Mouse (Mus musculus): ENCODE data around the gene Mdm4. TPM values are rescaled to one million over a fixed set of nuclear protein-coding genes. Genes with fewer than 3 reads are reported as not detected.
A peak's percentile ranks its signal among the peaks of the same experiment; 100 is the strongest.

The Mdm4 gene
- 10 to 100 TPM; 48.9 to 49.0 TPM for total RNA-seq (2021)

- DNase-seq, result no peak
- intact Hi-C loops (cut with DNase I), result loop anchor here (10.0 kb wide), 1 partner anchor 574 kb away; no protein-coding TSS in a partner anchor
Measured at GRCm38 (mm10) chr1:133030461-133030860, at the start of gene Mdm4. Mdm4 (minus strand) TSS chr1:133030561.

GRCm38 (mm10) chr1:133080079-133080561 is 49.8 kb upstream of the Mdm4 start:
- no peak for DNase-seq
- intact Hi-C loops (cut with DNase I), result no loop called here

- intact Hi-C loops (cut with DNase I), result no loop called here
Measured at GRCm38 (mm10) chr1:133079509-133079908, 49.1 kb upstream of the Mdm4 start.

GRCm38 (mm10) chr1:133078338-133078727 is 48.0 kb upstream of the Mdm4 start:
- intact Hi-C loops (cut with DNase I), result no loop called here
- DNase-seq, result peak in 1 of 2 experiments; percentile 60

More at GRCm38 (mm10) chr1:133079509-133079908, 49.1 kb upstream of the Mdm4 start:
- no peak for DNase-seq

DNA sequence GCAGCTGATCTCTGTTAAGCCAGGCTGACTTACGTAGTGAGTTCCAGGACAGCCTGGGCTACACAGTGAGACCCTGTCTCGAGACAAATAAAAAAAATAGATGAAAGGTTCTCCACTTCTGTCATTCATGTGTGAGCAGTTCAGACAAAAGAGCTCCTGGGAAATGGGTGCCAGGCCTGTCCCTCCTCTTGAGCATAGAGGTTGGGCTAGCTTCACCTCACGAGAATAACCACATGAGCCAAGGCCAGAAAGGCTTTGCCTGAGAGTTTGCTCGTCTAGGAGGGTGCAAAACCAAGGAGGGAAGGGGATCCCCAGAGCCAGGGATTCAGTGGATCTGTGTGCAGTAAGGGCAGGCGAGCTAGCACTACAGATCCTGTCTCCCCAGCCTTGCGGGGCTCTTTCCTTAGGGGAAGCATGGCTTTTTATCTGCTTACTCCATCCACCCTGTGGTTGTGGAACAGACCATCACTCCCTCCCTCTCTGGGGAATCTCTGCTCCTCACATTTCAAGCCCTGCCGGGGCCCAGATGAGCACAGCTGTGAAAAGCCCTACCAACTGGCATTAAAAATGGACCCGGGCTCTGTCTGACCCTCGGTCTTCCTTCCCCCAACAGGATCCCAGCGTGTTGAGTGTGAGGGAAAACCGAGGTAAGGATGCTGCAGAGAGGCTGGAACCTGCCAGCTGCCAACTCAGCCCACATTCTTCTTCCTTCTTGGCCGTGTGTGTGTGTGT is 47.4 kb upstream of the Mdm4 start:
- peak; percentile 62 to 63 for DNase-seq
- intact Hi-C loops (cut with DNase I), result no loop called here

- DNase-seq, result peak; percentile 73 to 78
- intact Hi-C loops (cut with DNase I), result no loop called here
Measured at GRCm38 (mm10) chr1:133076681-133077514, 46.5 kb upstream of the Mdm4 start.

DNA sequence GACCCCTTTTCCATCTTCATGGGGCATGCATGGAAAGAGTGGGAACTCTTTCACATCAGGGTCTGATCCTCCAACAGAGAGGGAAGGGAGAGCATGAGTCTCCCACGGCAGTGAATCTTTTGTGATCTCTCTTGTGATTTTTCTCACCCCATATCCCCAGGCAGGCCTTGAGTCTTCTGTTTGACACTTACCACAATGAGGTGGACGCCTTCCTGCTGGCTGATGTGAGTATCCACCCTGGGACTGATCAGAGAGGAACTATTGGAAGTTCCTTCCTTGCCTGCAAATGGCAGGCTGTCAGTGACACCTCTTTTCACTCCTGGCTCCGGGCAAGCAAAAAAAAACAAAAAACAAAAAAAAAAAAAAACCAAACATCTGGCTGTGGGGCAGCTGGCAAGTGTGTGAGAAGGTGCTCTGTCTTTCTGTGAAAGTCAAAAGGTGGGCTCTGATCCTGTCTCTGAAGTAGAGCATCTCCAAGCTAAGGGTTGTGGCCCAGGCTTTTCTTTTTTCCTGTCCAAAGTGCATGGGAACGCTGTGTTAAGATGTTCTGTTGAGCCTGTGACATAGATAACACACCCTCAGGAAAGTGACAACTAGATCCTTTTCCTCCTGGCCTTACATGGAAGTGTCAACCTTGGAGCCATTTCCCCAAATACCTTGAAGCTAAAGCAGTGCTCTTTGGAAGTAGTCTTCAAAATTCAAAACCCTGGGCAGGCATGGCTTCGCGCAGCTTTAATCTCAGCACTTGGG is 45.5 kb upstream of the Mdm4 start:
- intact Hi-C loops (cut with DNase I), result no loop called here
- no peak for DNase-seq

DNA sequence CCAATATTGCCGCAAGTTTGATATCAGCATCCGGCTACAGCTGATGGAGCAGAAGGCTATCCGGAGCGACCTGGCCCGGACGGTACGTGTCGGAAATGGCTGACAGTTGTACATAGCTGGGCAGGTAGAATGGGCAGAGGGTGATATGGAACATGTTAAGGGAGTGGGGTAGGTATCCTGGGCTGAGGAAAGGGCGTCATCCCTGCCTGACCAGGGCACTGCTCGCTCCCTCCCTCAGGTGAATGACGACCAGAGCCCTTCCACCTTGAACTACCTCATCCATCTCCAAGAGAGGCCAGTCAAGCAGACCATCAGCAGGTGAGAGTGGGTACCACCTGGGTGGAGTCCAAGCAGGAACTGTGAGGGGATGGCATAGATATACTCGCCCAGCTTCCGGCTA is 44.2 kb upstream of the Mdm4 start:
- no peak for DNase-seq
- intact Hi-C loops (cut with DNase I), result loop anchor here (5.0 kb wide), 1 partner anchor 2002 kb away; no protein-coding TSS in a partner anchor

- peak; percentile 61 to 65 for DNase-seq
- intact Hi-C loops (cut with DNase I), result loop anchor here (5.0 kb wide), 1 partner anchor 2001 kb away; no protein-coding TSS in a partner anchor
Measured at GRCm38 (mm10) chr1:133073327-133073856, 43.0 kb upstream of the Mdm4 start.

DNA sequence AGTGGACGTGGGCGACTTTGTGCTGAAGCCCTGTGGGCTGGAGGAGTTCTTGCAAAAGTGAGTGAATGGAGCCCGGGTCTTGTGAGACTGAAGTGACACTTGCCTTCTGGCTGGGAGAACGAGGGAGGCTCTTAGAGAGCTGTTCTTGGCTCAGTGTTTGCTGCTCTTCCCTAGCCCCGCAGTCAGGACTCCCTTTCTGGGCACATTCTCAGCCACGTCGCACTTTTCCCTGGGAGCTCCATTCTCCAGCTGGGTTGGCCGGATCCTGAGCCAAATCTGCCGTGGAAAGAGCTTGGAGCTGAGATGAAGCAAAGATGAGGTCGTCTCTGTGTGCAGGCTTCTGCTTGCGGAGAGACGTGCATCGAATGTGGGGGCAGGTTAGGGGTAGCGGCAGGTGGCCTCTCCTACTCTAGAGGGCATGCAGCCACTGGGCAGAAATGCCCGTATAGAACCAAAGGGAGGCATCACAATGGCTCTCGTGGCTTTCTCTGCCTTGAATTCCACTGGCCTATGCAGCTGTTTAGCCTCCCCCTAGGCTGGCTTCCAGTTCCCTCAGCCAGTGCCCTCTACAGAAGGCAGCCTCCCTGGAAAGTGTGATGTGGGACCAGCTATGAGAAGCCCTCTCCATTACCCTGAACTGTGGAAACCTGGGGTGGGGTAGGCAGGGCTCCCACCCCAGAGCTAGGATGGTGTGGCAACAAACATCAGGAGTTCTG is 41.5 kb upstream of the Mdm4 start:
- peak; percentile 74 to 76 for DNase-seq
- intact Hi-C loops (cut with DNase I), result loop anchor here (5.0 kb wide), 1 partner anchor 2000 kb away; no protein-coding TSS in a partner anchor

DNA sequence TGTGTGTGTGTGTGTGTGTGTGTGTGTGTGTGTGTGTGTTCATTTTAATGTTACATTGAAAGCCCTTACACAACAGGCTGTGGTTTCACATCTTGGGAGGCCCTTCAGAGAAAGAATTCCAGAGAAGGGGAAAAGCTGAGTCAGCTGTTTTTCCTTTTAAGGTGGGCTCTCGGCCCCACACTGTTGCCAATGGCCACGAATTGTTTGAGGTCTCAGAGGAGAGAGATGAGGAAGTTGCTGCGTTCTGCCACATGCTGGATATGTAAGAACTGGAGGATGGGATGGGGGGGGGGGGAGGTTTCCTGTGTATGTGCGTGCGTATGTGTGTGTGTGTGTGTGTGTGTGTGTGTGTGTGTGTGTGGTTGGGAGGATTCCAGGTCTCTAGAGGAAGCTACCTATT is 39.8 kb upstream of the Mdm4 start:
- intact Hi-C loops (cut with DNase I), result loop anchor here (5.0 kb wide), 1 partner anchor 1998 kb away; no protein-coding TSS in a partner anchor
- peak; percentile 50 to 62 for DNase-seq

DNA sequence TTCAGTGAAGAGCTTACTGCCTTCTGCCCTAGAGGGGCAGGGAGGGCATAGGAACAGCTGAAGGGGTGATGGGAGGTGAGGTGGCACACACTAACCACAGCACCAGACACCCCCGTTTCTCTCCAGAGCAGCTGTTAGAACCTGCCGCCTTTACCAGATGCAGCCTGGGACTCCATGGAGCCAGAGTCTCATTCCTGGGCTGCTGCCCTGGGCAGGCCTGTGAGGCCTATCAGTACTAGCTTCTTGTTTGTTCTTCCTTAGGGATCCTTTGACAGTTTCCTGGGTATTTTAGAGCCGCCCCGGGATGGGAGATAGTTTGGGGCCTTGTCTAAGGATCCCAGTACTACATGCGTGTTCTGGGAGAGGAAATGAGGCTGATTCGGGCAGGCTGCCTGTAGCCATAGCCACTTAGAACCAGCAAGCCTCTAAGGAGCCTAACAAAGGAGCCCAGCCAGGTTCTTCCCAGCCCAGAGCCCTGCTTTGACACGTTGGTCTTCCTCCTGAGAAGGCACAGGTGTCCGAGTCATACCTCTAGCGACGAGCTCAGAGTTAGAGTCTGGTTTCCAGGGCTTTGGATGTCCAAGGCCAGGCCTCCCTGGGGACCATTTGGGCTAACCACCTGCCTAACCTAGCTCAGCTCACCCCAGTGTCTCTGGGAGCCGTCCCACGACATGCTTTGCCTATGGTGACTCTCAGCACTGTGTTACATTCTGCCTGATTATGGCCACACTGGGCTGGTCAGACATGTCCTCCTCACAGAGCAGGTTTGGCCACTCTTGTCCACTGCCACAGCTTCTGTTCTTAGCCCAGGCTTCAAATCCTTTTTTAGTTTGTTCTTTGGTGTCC is 39.1 kb upstream of the Mdm4 start:
- DNase-seq, result peak; percentile 60 to 67
- intact Hi-C loops (cut with DNase I), result loop anchor here (2.0 to 5.0 kb wide), 2 partner anchors 23 to 1997 kb away; no protein-coding TSS in a partner anchor

GRCm38 (mm10) chr1:133068669-133069274 is 38.4 kb upstream of the Mdm4 start:
- DNase-seq, result no peak
- intact Hi-C loops (cut with DNase I), result loop anchor here (2.0 kb wide), 1 partner anchor 22 kb away; no protein-coding TSS in a partner anchor

DNA sequence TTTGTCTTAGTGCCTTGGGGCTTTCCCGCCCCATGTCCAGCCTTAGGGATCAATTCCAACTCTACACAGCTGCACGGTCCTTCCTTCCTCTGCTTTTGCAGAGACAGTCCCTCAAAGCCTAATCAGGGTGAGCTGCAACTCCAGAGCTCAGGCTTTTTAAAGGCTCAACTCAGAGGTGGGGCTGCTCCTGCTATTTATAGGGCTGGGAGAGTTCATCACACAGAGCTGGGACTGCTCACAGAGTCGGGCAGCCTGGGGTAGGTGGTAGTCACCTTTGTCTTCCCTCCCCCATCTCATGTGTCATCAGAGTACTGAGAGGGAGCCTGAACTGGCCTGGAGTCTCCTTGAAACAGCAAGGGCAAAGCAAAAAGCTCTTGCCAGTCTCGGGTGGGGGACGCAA is 37.9 kb upstream of the Mdm4 start:
- intact Hi-C loops (cut with DNase I), result loop anchor here (2.0 kb wide), 1 partner anchor 21 kb away; no protein-coding TSS in a partner anchor
- DNase-seq, result peak; percentile 80 to 86

GRCm38 (mm10) chr1:133063164-133063563 is 32.8 kb upstream of the Mdm4 start:
- intact Hi-C loops (cut with DNase I), result no loop called here
- DNase-seq, result no peak

- no peak for DNase-seq
- intact Hi-C loops (cut with DNase I), result no loop called here
Measured at GRCm38 (mm10) chr1:133060681-133061080, 30.3 kb upstream of the Mdm4 start.

DNA sequence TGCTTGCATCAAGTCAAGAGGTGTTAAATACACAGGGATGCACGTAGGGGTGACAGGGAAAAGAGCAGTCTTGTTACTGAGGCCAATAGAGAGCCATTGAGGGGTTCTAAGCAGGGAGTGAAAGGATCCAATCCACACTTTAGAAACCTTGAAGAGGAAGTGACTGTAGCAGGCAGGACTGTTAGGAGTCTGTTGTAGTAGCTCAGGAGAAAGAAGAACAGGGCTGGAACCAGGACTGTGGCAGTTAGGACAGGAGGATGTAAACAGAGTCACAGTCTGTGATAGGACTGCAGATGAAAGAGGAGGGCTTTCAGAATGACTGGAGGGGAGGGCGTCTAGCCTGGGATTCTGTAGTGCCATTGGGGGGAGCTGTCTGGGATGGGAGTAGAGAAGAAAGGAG is 29.2 kb upstream of the Mdm4 start:
- no peak for DNase-seq
- intact Hi-C loops (cut with DNase I), result no loop called here

Measured in heart, postnatal 10 days (tissue).